Mouse (Mus musculus): Measurements from ENCODE around the gene Slc16a5.

Gene Slc16a5

GRCm38 (mm10) chr11:115513271-115514237 lies 51.3 kb downstream of the Slc16a5 start:
- DNase-seq (ENCODE audit: low spot score in 2 of 2): no peak

GRCm38 (mm10) chr11:115514238-115514663 lies 52.0 kb downstream of the Slc16a5 start, which contains the start of gene Jpt1:
Gene Jpt1, minus strand, starts transcription at chr11:115514387.
- DNase-seq (ENCODE audit: low spot score in 2 of 2): peak; percentile 94 to 96

- DNase-seq (ENCODE audit: low spot score in 2 of 2): no peak
Observed at GRCm38 (mm10) chr11:115515021-115515420, 52.7 kb downstream of the Slc16a5 start.

- no peak for DNase-seq (ENCODE audit: low spot score in 2 of 2)
Observed at GRCm38 (mm10) chr11:115516942-115517341, 54.7 kb downstream of the Slc16a5 start.

GRCm38 (mm10) chr11:115518693-115519092 lies 56.4 kb downstream of the Slc16a5 start:
- DNase-seq (ENCODE audit: low spot score in 2 of 2): no peak

GRCm38 (mm10) chr11:115519581-115519980 lies 57.3 kb downstream of the Slc16a5 start:
- no peak for DNase-seq (ENCODE audit: low spot score in 2 of 2)

GRCm38 (mm10) chr11:115520218-115520617 lies 57.9 kb downstream of the Slc16a5 start:
- DNase-seq (ENCODE audit: low spot score in 2 of 2): no peak

GRCm38 (mm10) chr11:115521080-115521479 lies 58.8 kb downstream of the Slc16a5 start:
- no peak for DNase-seq (ENCODE audit: low spot score in 2 of 2)

GRCm38 (mm10) chr11:115522238-115522637 lies 60.0 kb downstream of the Slc16a5 start:
- DNase-seq (ENCODE audit: low spot score in 2 of 2): no peak

GRCm38 (mm10) chr11:115522703-115523102 lies 60.4 kb downstream of the Slc16a5 start:
- no peak for DNase-seq (ENCODE audit: low spot score in 2 of 2)

Data from frontal cortex, postnatal 14 days (tissue).